Mouse (Mus musculus): ENCODE measurements at regions not wholly inside any gene's neighbourhood (a gene's known extent, or its start where the extent isn't known, plus 50 kb on each side); places are given as distances from the start of the nearest gene placed in this dataset.

DNA sequence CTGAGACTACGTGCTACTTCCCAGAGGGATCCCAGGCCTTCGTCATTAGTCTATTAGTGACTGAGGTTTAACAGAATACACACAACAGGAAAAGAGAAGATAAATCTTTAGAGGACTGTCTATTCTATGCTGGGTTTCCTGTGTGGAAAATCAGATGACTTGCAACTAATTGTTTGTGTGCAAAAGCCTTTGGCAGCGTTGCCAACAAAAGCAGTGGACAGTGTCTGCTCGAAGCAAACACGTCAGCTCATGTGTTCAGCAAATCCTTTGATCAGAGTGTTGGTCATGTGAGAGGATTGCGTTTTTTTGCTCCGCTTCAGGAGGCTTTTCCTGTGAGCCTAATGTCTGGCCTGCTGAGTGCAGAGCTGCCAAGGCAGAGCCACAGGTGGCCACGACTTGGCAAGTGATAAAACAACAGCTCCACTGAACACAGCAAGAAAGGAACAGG lies 117.3 kb downstream of the Arl4a start:
- TF ChIP-seq POLR2A (IDR thresholded peaks at IDR 0.05; ENCODE audit: low read depth, low read length), result no peak
- TF ChIP-seq CTCF (IDR thresholded peaks at IDR 0.05; ENCODE audit: borderline replicate concordance, insufficient read depth, low read length), result no peak

All from embryonic fibroblast, embryonic 13.5 days (primary cell).